Mouse (Mus musculus) intestine, postnatal 0 days (tissue): ENCODE measurements at regions not wholly inside any gene's neighbourhood (a gene's known extent, or its start where the extent isn't known, plus 50 kb on each side); places are given as distances from the start of the nearest gene placed in this dataset.
A peak's percentile ranks its signal among the peaks of the same experiment; 100 is the strongest.
"Not testable (repeated sequence)": the region's sequence is repeated elsewhere in the genome, so short reads cannot be mapped to it uniquely, and the experiment has no call there.

Experiments used
- ATAC-seq: fragments of 200-750 bp; cut with Nextera tagmentation; 2 replicates; pipeline ENCODE4 v1.8.0; 2017; ENCODE audit warnings: mild to moderate bottlenecking, moderate TSS enrichment, moderate library complexity
- H3K27ac ChIP-seq: fragments of 300-500 bp; sonication (generic); 2 replicates; pipeline ENCODE4 v1.5.1; 2014; ENCODE audit warnings: mild to moderate bottlenecking, low read depth, low read length, moderate library complexity
- H3K27me3 ChIP-seq: fragments of 300-500 bp; sonication (generic); replicated peaks from 2 replicates; pipeline ENCODE4 v1.6.1; 2014; ENCODE audit warnings: low read length, mixed read lengths; ENCODE audit not compliant: control insufficient read depth, insufficient read depth
- H3K36me3 ChIP-seq: fragments of 300-500 bp; sonication (generic); 2 replicates; pipeline ENCODE4 v1.6.1; 2014; ENCODE audit warnings: mild to moderate bottlenecking, moderate library complexity; ENCODE audit not compliant: control insufficient read depth, insufficient read depth
- H3K4me1 ChIP-seq: fragments of 300-500 bp; sonication (generic); replicated peaks from 2 replicates; pipeline ENCODE4 v1.6.1; 2014; ENCODE audit warnings: antibody characterized with exemption, low read length, mixed read lengths; ENCODE audit not compliant: control insufficient read depth, insufficient read depth
- H3K4me2 ChIP-seq: fragments of 300-500 bp; sonication (generic); replicated peaks from 2 replicates; pipeline ENCODE4 v1.6.1; 2014; ENCODE audit warnings: low read depth, mild to moderate bottlenecking, moderate library complexity
- H3K4me3 ChIP-seq: fragments of 300-500 bp; sonication (generic); 2 replicates; pipeline ENCODE4 v1.5.1; 2014; ENCODE audit warnings: low read depth, low read length
- H3K9ac ChIP-seq: fragments of 300-500 bp; sonication (generic); 2 replicates; pipeline ENCODE4 v1.6.1; 2014; ENCODE audit warnings: mild to moderate bottlenecking, low read depth, low read length
- H3K9me3 ChIP-seq: fragments of 300-500 bp; sonication (generic); 2 replicates; pipeline ENCODE4 v1.6.1; 2016; ENCODE audit warnings: mixed run types; ENCODE audit not compliant: control insufficient read depth
- CTCF ChIP-seq: sonication (generic); IDR thresholded peaks from 2 replicates; pipeline ENCODE4 v1.5.1; 2016; ENCODE audit warnings: low read depth, mild to moderate bottlenecking, control low read depth, antibody characterized with exemption, moderate library complexity
- WGBS: fragments of 180-500 bp; shearing (Covaris S2); extraction: QIAGEN DNeasy Blood & Tissue Kit; methylation state at CpG from one replicate; pipeline ENCODE4 v1.1.7; 2014; 5-methylcytosine and 5-hydroxymethylcytosine counted together

GRCm38 (mm10) chr16:61056175-61056574, 450.8 kb upstream of the Epha6 start:
- 65% methylated on average over 14 of the region's 14 CpGs for WGBS
- H3K9me3 ChIP-seq, H3K9ac ChIP-seq, H3K4me2 ChIP-seq, H3K27ac ChIP-seq, H3K4me1 ChIP-seq, H3K36me3 ChIP-seq, H3K4me3 ChIP-seq, H3K27me3 ChIP-seq: not testable (repeated sequence)
- ATAC-seq = peak; percentile 53; the same call in 1 of the 2 replicates

DNA sequence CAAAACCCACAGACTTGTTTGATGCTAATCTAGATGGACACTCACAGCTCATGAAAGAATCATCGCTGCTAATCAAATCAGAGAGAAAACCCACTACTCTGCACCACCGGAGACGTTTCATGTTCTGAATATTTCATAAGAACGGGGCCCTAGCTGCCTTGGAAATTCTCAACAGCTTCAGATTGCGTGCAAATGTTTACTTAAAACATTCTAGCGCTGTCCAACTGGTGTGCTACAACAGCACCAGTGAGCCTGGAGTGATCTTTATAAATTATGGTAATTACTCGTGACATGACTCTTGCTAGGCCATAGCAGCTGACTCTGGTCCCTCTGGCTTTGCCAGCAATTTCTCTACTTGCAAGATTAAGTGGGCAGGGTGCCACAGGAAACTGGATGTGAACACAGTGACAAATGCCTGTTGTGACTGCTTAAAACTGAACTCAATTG, 435.8 kb upstream of the Epha6 start:
- WGBS = 48% methylated on average over 7 of the region's 7 CpGs
- H3K36me3 ChIP-seq = no peaks in the 10 kb centered on the region
- no peaks in the 10 kb centered on the region for H3K4me1 ChIP-seq
- H3K4me3 ChIP-seq = no peak overlapping the region
- TF ChIP-seq CTCF = no peak
- no peaks in the 10 kb centered on the region for H3K9me3 ChIP-seq
- H3K9ac ChIP-seq = no peak overlapping the region
- ATAC-seq = no peak
- no peak overlapping the region for H3K4me2 ChIP-seq
- no peaks in the 10 kb centered on the region for H3K27me3 ChIP-seq
- H3K27ac ChIP-seq = no peak overlapping the region
